7 mouse cellular contexts compared by ENCODE assay signal in genomic region chr19:45747028-45747867, GRCm38 (mm10). TPM values are rescaled to one million over a fixed set of nuclear protein-coding genes. Genes with fewer than 3 reads are reported as not detected.
DNase-seq lines count a peak whose midpoint lies in the region; ATAC-seq and TF ChIP-seq lines count a peak whose summit lies in the region.

No protein-coding gene starts in this region.

- H3K4me1 ChIP-seq in forebrain, embryonic 15.5 days: peaks cover 46% of the 10 kb centered on the region
- peaks cover 11% of the 10 kb centered on the region for H3K4me1 ChIP-seq in hindbrain, embryonic 11.5 days (replicated peaks; ENCODE audit: control insufficient read depth, insufficient read depth, low read length)
- H3K4me1 ChIP-seq in spleen, adult 2 months (ENCODE audit: control insufficient read depth, insufficient read depth, insufficient read length): peaks cover 13% of the 10 kb centered on the region

- H3K4me3 ChIP-seq in forebrain, embryonic 15.5 days: no peak overlapping the region
- H3K4me3 ChIP-seq in hindbrain, embryonic 11.5 days (ENCODE audit: low read depth, low read length): no peak overlapping the region
- no peak overlapping the region for H3K4me3 ChIP-seq in spleen, adult 2 months (ENCODE audit: extremely low read depth, insufficient read depth, insufficient read length)

- no peak overlapping the region for H3K9ac ChIP-seq in forebrain, embryonic 15.5 days (replicated peaks)
- H3K9ac ChIP-seq in hindbrain, embryonic 11.5 days (ENCODE audit: low read depth, low read length): no peak overlapping the region

- H3K27me3 ChIP-seq in forebrain, embryonic 15.5 days: peaks cover 42% of the 10 kb centered on the region
- H3K27me3 ChIP-seq in hindbrain, embryonic 11.5 days (ENCODE audit: control insufficient read depth, insufficient read depth, low read length): peaks cover 45% of the 10 kb centered on the region
- peaks cover 14% of the 10 kb centered on the region for H3K27me3 ChIP-seq in spleen, adult 2 months (ENCODE audit: control insufficient read depth, insufficient read depth, low read length)

- no peak overlapping the region for H3K4me2 ChIP-seq in forebrain, embryonic 15.5 days (replicated peaks)
- no peak overlapping the region for H3K4me2 ChIP-seq in hindbrain, embryonic 11.5 days (replicated peaks; ENCODE audit: low read depth, low read length)

- DNase-seq in Muller cell, postnatal 12 days (ENCODE audit: inconsistent ontology term): peak; percentile 92
- peak; percentile 52 for DNase-seq in brain, embryonic 18.5 days (ENCODE audit: low read depth, low spot score)
- DNase-seq in hindbrain, embryonic 11.5 days (ENCODE audit: low spot score): peak; percentile 91
- DNase-seq in layer of hippocampus, postnatal 36 days: peak; percentile 81 to 85
- DNase-seq in spleen, adult 2 months (ENCODE audit: low read depth in 1 of 2, low spot score in 2 of 2): peak; percentile 67 to 77

- no peak for TF ChIP-seq POLR2A in spleen, adult 2 months (IDR thresholded peaks at IDR 0.05; ENCODE audit: low read depth, low read length)

- peak; percentile 32; the same call in 1 of the 2 replicates for ATAC-seq in forebrain, embryonic 15.5 days (replicated peaks)
- ATAC-seq in hindbrain, embryonic 11.5 days (ENCODE audit: low FRiP score): no peak
- peak; percentile 68 for ATAC-seq in megakaryocyte, adult 5-6 weeks (ENCODE audit: poor library complexity, severe bottlenecking)

- H3K9me3 ChIP-seq in forebrain, embryonic 15.5 days: no peaks in the 10 kb centered on the region
- H3K9me3 ChIP-seq in hindbrain, embryonic 11.5 days (ENCODE audit: control insufficient read depth, low read length): no peaks in the 10 kb centered on the region

- 37% methylated on average over 11 of the region's 11 CpGs for WGBS in forebrain, embryonic 15.5 days
- 36% methylated on average over 11 of the region's 11 CpGs for WGBS in hindbrain, embryonic 11.5 days
- WGBS in spleen, adult 2 months: 48% methylated on average over 11 of the region's 11 CpGs

- peaks cover 11% of the 10 kb centered on the region for H3K36me3 ChIP-seq in forebrain, embryonic 15.5 days
- H3K36me3 ChIP-seq in hindbrain, embryonic 11.5 days (ENCODE audit: control insufficient read depth, insufficient read depth, low read length): peaks cover 3% of the 10 kb centered on the region; the same call in 1 of the 2 replicates
- peaks cover 8% of the 10 kb centered on the region for H3K36me3 ChIP-seq in spleen, adult 2 months (ENCODE audit: control insufficient read depth, insufficient read depth, low read length)

- H3K27ac ChIP-seq in forebrain, embryonic 15.5 days (replicated peaks): no peak overlapping the region
- no peak overlapping the region for H3K27ac ChIP-seq in hindbrain, embryonic 11.5 days (ENCODE audit: low read depth, low read length)
- H3K27ac ChIP-seq in spleen, adult 2 months (ENCODE audit: insufficient read depth, low read length): no peak overlapping the region

- peak; percentile 64; the same call in 1 of the 2 replicates for TF ChIP-seq CTCF in spleen, adult 2 months (IDR thresholded peaks at IDR 0.05; ENCODE audit: extremely low read depth, insufficient read depth, insufficient read length, insufficient replicate concordance)

RNA-seq across cellular contexts. Expression of gene Npm3, which starts 2.1 kb away (rescaled TPM):
- polyA plus RNA-seq in forebrain, embryonic 15.5 days (2015; fragmentation: Nextera tagmentation; extraction: Ambion mirVana): 9.5 and 9.7 TPM in 2 replicates
- 7.4 and 8.8 TPM in 2 replicates for polyA plus RNA-seq in hindbrain, embryonic 11.5 days (2014; fragmentation: Nextera tagmentation; extraction: Ambion mirVana)
- 10 to 100 TPM in 1 of 2 experiments, 1 to 10 TPM in 1; 9.6 to 10.4 TPM for total RNA-seq in layer of hippocampus, postnatal 36 days (2021)
- total RNA-seq in megakaryocyte, adult 5-6 weeks (2015): 36.5 and 39.2 TPM in 2 replicates
- 30.4 and 38.4 TPM in 2 replicates for total RNA-seq in megakaryocyte, adult 5-6 weeks (2017)
- polyA plus RNA-seq in spleen, adult 2 months (2012; rRNA removed): 68.2 and 85.3 TPM in 2 replicates

RNA-seq across cellular contexts. Expression of gene Fgf8, which starts 4.5 kb away (rescaled TPM):
- 0.23 and 0.90 TPM in 2 replicates for polyA plus RNA-seq in forebrain, embryonic 15.5 days (2015; fragmentation: Nextera tagmentation; extraction: Ambion mirVana)
- 4.6 and 5.7 TPM in 2 replicates for polyA plus RNA-seq in hindbrain, embryonic 11.5 days (2014; fragmentation: Nextera tagmentation; extraction: Ambion mirVana)
- total RNA-seq in layer of hippocampus, postnatal 36 days (2021): not detected
- total RNA-seq in megakaryocyte, adult 5-6 weeks (2015): not detected in 2 replicates
- total RNA-seq in megakaryocyte, adult 5-6 weeks (2017): not detected in 2 replicates
- 0.21 and 0.22 TPM in 2 replicates for polyA plus RNA-seq in spleen, adult 2 months (2012; rRNA removed)

RNA-seq across cellular contexts. Expression of gene Mgea5, which starts 36.4 kb away (rescaled TPM):
- 93.6 and 94.5 TPM in 2 replicates for polyA plus RNA-seq in forebrain, embryonic 15.5 days (2015; fragmentation: Nextera tagmentation; extraction: Ambion mirVana)
- 75.6 and 93.2 TPM in 2 replicates for polyA plus RNA-seq in hindbrain, embryonic 11.5 days (2014; fragmentation: Nextera tagmentation; extraction: Ambion mirVana)
- total RNA-seq in layer of hippocampus, postnatal 36 days (2021): 100 to 1,000 TPM; 163 to 171 TPM
- total RNA-seq in megakaryocyte, adult 5-6 weeks (2015): 91.8 and 94.7 TPM in 2 replicates
- total RNA-seq in megakaryocyte, adult 5-6 weeks (2017): 157 and 170 TPM in 2 replicates
- polyA plus RNA-seq in spleen, adult 2 months (2012; rRNA removed): 18.9 and 21.1 TPM in 2 replicates
